Mouse (Mus musculus) thymus, postnatal 10 days (tissue): Measurements from ENCODE around the gene Tmem145.

Experiments
- DNase-seq, 2 experiments: peaks; one replicate each; pipeline ENCODE4 v3.0.0; 2021; ENCODE audit warnings: low spot score in 2 of 2

Tmem145 gene

DNA sequence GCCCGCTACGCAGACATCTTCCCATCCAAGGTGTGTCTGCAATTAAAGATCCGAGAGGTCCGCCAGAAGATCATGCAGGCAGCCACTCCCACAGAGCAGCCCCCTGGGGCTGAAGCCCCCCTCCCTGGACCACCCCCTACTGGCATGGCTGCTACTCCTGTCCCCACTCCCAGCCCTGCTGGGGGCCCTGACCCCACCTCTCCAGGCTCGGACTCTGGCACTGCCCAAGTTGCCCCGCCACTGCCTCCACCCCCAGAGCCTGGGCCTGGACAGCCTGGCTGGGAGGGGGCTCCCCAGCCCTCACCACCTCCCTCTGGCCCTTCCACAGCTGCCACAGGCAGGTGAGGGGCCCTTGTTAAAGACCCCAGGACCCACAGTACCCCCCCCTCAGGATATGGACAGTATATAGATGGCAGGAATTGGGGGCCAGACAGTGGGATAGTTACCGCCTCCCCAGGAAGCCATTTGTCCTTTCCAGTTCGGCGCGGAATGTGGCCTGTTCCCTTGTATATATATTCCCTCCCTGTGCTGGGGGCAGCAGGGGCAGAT is 12.6 kb upstream of the Tmem145 start:
- peak in 1 of 2 experiments; percentile 4 for DNase-seq

DNA sequence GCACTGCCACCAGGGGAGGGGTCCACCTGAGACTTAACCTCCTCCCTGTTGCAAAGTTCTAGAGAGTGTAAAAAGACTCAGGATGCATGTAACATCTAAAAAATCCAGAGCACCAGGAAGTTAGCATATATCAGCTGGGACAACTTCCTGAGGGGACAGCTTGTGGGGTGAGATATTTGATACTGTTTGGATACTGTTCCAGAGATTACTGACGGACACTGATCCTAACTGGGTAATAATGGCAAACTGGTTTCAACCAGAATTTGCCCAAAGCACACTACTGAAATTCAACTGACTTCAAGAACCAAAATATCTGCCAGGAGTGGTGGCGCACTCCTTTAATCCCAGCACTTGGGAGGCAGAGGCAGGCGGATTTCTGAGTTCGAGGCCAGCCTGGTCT is 11.4 kb upstream of the Tmem145 start:
- no peak for DNase-seq

- DNase-seq, result peak in 1 of 2 experiments; percentile 3
Measured at GRCm38 (mm10) chr7:25294960-25295722, 10.8 kb upstream of the Tmem145 start.

- DNase-seq, result peak; percentile 55 to 60
Measured at GRCm38 (mm10) chr7:25296945-25297453, 8.9 kb upstream of the Tmem145 start.

DNA sequence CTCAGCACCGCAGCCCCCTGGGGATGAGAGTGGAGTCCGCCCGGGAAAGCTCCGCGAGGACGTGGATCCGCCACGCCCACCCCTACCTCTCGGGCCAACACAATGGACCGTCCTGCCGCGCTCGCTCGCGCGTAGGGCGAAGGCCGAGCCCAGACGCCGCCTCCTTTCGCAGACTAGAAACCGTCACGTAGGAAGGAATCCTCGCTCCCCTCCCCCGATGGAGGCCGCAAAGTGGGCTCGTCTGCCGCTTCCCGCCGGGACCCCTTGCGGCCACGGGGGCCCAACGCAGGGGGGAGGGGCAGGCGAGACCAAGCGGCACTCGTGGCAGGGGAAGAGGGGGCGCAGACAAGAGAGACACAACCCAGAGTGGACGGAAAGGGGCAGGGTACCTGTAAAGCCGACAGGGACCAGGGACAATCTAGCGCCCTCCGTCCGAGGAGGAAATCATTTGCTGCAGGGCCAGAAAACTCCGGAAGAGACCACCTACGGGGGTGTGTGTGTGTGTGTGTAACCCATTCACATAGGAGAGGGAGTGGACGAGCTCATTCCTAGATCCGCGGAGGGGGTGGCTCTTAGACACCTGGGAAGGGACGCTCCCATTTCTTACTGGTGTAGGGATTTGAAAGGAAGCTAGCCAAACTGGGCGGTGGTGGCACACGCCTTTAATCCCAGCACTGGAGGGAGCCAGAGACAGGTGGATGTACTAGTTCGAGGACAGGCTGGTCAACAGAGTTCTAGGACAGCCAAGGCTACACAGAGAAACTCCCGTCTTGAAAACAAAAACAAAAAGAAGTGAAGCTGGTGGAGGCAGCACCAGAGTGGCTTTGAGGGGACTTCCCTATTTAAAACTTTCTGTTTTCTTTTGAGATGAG is 8.2 kb upstream of the Tmem145 start, which contains the start of gene Pafah1b3:
Gene Pafah1b3 (minus strand): TSS at position 533 of the 872 bp plus-strand sequence.
- DNase-seq, result peak; percentile 81 to 87

- no peak for DNase-seq
Measured at GRCm38 (mm10) chr7:25301063-25301462, 4.8 kb upstream of the Tmem145 start, which contains the start of gene Prr19. Gene Prr19, plus strand, starts transcription at chr7:25301411.

DNA sequence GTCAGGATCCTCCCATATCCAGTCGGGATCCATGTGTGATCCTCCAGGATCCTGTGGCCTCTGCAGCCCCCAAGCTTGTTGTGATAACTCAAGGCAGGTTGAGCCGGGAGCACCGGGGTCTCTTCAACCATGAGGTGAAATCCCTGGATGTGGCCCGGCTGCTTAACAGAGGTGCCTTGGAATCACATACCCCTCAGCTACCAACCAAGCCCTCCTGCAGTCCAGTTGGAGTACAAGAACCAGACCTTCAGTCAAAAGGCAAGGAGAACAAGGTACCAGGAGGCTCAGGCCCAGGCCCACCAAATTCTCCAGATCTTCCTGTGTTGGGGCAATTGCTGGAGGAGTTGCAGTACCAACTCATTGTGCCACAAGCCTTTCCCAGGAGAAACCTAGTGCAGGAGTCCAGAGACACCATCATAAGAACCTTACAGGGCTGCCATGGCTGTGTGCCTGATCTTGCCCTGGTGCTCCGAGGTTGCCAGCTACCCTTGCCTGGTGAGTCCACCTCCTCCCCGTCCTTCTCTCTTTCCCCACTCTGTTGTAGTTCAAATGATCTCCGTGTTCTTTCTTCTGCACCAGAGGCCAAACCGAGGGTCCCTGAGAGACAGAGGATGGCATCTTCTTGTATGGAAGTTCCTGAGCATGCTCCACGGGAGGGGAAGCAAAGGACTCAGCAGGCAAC is 2.8 kb upstream of the Tmem145 start:
- no peak for DNase-seq

GRCm38 (mm10) chr7:25303685-25304006 is 2.3 kb upstream of the Tmem145 start:
- no peak for DNase-seq

GRCm38 (mm10) chr7:25305481-25305880 is 425 bp upstream of the Tmem145 start:
- DNase-seq, result no peak

DNA sequence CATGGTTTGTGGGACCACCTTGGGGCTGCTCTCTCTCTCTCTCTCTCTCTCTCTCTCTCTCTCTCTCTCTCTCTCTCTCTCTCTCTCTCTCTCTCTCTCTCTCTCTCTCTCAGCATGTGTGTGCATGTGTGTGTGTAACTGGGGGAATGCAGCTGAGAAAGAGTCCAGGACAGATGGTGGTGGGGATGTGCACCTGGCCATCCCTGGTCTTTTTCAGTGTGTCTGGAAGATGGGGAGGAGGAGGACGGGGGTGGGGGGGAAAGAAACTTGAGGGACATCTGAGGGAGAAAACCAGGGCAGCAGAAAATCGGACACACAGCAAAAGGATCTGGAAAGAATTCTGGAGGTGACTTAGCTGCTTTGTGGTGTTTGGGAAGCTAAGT is 699 bp downstream of the Tmem145 start:
- DNase-seq, result no peak

- no peak for DNase-seq
Measured at GRCm38 (mm10) chr7:25308702-25309318, 2.9 kb downstream of the Tmem145 start.

- no peak for DNase-seq
Measured at GRCm38 (mm10) chr7:25309425-25309824, 3.5 kb downstream of the Tmem145 start.

GRCm38 (mm10) chr7:25311193-25311592 is 5.3 kb downstream of the Tmem145 start:
- DNase-seq, result no peak

GRCm38 (mm10) chr7:25313325-25313724 is 7.4 kb downstream of the Tmem145 start:
- DNase-seq, result no peak

- no peak for DNase-seq
Measured at GRCm38 (mm10) chr7:25314606-25315305, 8.8 kb downstream of the Tmem145 start.

GRCm38 (mm10) chr7:25315306-25316041 is 9.6 kb downstream of the Tmem145 start:
- no peak for DNase-seq

- DNase-seq, result peak; percentile 86 to 92
Measured at GRCm38 (mm10) chr7:25316532-25317445, 10.9 kb downstream of the Tmem145 start, which contains the start of gene Megf8. Gene Megf8, plus strand, starts transcription at chr7:25317164.

DNA sequence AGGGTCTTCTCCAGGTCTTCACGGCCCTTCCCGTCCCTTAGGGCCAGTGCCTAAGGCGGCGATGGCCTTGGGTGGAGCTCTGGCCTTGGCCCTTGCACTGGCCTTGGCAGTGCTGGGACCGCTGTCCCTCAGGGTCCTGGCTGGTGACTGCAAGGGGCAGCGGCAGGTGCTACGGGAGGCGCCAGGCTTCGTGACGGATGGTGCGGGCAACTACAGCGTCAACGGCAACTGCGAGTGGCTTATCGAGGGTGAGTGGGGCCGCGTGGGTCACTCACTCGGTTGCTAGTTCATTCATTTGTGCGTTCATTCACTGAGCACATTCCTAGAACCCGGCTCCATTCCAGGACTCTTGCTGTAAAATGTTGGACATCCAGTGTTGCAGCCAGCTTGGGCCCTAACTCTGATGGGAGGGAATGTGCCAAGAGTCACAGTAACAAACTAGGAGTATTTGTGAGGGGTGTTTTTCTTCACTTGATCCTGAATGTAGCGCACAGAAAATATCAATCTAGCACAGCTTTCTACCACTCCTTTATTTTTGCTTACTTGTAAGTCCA is 11.6 kb downstream of the Tmem145 start:
- DNase-seq, result no peak
